Mouse (Mus musculus) CD4-positive, CD25-positive, alpha-beta regulatory T cell, adult 2 months (primary cell): ENCODE results near the gene Csf1.
"Not testable (repeated sequence)": the region's sequence is repeated elsewhere in the genome, so short reads cannot be mapped to it uniquely, and the experiment has no call there.

ENCODE experiments used
- DNase-seq: peaks from one replicate; pipeline ENCODE4 v3.0.0-alpha.2; 2012; ENCODE audit warnings: low read depth, low spot score

Csf1 gene

GRCm38 (mm10) chr3:107749446-107749845 lies 10.8 kb downstream of the Csf1 start:
- no peak for DNase-seq

DNA sequence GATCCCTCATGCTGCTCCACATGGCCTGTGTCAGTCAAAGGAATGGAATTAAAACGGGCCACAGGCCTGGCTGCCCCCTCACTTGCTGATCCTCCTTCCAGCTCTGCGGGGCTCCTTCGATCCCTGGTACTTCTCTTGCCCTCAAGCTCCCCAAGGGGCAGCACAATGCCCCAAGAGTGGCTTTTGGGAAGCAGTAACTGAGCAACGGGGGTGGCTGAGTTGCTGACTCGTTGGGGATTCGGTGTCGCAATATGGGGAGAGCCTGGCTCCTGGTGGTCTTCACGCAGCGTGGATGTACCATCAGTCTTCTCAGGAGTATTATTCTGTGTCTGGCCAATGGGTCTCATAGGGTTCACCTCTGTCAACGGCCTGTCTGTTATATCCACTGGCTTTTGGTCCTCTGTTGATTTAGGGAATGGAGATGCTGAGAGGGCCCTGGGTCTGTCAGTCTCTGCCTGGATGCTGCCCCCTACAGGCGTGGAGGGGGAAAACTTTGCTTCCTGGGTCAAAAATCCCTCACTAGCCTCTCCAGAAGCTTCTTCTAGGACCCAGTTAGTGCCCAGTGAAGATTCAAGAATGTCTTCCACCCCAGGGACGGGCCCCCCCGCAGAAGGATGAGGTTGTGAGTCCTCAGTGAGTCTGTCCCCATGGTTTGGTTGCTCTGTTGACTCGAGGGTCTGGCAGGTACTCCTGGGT lies 11.9 kb downstream of the Csf1 start:
- no peak for DNase-seq

- no peak for DNase-seq
Measured at GRCm38 (mm10) chr3:107746026-107746425, 14.2 kb downstream of the Csf1 start.

DNA sequence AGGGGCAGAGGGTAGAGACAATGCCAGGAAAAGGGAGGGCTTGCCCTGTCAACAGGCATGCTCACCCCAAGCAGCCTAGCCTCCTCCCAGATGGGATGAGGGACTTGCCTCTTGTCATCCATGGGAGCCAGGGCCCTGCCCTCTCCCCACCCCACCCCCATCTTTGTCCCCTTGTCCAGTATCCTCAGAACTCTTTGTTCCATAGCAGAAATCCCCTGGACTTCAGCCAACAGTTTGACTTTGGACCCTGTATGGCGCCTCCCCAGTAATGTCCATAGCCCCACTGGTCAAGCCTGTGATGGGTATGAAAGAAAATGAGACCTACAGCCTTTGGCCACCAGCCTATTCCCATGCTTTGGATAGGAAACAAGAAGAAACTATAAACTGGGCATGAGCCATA lies 16.6 kb downstream of the Csf1 start:
- no peak for DNase-seq

GRCm38 (mm10) chr3:107743107-107743506 lies 17.2 kb downstream of the Csf1 start:
- DNase-seq, result no peak

- DNase-seq, result no peak
Measured at GRCm38 (mm10) chr3:107742071-107742710, 18.1 kb downstream of the Csf1 start.

DNA sequence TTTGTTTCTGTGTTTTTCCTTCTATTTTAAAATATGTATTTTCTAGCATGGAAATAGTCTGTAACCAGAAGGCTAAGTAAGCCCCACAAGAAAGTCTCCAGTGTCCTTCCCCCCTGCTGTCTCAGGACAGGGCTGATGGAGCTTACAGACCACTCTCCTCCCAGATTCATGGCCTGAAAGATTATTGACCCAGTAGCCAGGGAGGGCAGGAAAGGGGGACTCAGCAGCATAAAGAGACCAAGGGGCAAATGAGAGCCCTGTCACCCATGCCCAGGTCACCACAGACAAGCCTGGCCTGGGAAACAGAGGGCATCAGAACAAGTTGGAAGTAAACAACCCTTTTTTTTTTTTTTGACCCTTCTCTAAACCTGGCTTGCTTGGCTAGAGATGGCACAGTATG lies 18.9 kb downstream of the Csf1 start:
- no peak for DNase-seq

- DNase-seq, result no peak
Measured at GRCm38 (mm10) chr3:107740578-107741207, 19.6 kb downstream of the Csf1 start.

DNA sequence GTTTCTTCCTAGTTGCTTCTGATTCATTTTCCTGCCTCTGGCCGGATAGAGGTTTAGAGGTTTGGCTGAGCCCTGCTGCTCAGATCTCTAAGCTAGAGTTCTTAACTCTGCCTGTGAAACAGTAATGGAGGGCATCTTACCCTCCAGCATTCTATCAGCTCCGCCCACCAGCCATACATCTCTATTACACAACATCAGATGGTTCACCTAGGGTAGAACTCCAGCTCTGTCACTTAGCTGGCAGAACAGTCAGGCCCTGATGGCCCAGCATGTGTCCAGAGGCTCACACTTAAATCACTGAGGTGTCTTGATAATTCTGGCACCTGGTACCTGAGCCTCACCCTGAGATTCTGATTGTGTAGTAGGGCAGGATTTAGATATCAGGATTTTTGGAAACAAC lies 20.3 kb downstream of the Csf1 start:
- no peak for DNase-seq

DNA sequence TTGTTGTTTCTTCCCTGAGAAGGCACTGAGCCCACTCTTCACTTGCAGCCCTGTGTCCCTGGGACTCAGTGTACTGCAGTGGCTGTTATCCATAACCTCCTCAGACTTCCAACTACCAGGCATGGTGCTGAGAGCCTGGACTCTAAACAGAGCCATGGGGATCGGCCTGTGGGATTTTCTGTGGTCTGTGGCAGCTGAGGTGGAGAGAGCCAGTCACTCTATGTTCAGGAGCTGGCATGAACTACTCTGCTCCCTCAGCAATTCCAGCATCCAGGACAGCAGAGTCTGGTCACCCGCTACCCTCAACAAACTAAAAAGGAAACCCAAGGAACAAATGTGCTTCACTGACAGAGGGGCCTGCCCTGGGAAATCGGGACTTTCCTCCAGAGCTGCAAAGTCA lies 20.8 kb downstream of the Csf1 start:
- DNase-seq, result no peak

- DNase-seq, result no peak
Measured at GRCm38 (mm10) chr3:107738620-107739019, 21.6 kb downstream of the Csf1 start.

DNA sequence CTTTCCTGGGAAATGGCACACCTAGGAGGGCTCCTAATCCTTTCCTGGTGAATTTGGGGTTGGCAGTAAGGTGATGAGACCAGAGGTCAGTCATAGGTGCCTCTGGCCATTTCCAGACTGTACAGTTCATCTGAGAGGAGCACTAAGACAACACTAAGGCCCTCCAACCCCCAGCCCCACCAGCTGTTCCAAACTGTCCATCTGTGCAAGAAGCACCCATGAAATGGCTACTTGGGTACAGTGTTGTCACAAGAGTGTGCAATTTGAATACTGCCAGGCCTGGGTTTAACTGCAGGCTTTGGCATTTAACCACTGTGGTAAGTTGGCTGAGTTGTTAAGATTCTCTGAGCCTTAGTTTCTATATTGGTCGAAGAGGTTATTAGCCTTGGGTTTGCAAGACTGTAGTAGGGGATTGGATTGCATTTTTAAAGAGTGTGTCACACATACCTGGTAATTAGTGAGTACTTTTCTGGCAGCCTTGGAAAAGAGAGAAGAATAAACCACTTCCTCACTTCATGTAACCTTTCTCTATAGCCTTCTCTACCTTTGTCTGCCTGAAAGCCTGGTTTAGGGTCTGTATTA lies 22.6 kb downstream of the Csf1 start:
- DNase-seq, result no peak

DNA sequence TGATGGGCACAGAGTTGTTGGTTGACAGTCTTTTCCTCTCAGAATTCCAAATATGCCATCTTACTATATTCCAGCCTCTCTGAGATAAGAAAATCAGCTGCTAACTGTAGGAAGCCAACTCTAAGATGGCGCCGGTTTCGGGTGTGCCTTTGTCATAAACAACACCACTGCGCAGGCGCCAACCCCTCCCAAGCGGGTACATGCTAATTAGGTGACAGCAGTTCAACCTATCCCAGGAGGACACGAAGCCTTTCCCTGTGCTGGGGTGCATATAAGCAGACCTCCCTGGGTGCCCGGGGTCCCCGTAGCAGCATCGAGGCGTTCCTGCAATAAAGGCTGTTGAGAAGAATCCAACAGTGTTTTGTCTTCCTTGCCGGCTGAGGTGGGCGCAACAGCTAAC lies 24.6 kb downstream of the Csf1 start:
- not testable (repeated sequence) for DNase-seq

DNA sequence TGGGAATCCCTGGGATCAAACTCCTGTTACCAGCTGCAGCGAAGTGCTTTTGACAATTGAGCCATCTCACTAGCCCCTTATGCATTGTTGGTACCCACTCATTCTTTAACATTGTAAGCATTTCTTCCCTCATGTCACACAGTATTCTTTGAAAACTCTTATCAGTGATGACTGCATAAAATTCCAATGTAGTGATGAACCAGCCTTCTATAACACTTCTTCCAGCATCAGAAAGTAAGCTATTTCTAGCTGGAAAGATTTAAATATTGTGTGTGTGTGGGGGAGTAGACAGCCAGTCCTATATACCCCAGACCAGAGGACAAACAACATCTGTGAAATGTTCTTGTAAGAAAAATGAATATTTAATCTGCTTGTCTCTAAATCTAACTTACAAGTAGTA lies 26.9 kb downstream of the Csf1 start:
- DNase-seq, result no peak

GRCm38 (mm10) chr3:107730236-107730635 lies 30.0 kb downstream of the Csf1 start:
- DNase-seq, result no peak

DNA sequence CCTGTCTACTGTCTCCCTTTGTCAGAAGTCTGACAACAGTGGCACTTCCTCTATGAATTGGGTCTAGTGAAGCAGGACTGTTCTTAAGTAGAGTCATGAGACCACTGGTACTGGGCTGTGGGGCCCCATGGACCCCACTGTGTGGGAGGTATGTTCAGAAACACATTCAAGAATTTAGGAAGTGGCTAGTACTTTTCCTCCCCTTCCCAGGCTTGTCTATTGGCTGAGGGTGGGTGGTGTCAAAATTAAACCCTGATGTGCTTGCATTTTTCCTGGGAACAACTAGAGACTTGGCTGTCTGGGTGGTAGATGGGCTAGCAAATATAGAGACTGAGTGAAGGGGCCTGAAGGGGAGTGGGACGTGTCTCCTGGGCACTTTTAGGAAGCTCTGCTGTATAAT lies 31.8 kb downstream of the Csf1 start:
- no peak for DNase-seq

DNA sequence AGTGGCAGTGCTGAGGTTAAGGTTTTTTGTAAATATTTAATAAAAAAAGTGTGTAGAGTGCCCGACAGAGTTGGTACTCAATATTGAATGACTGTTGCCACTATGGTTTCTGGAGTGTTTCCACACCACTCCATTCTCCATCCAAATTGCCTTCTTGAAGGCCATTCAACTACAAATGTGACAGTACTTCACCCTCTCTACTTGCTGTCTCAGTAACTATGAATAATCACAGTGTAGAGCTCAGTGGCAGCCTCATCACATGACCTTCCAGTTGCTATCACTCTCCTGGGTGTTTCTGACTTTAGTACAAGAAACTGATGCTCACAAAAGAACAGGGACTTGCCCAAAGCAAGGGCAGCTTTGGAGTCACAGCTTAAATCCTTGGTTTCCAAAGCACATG lies 44.3 kb downstream of the Csf1 start:
- DNase-seq, result no peak

DNA sequence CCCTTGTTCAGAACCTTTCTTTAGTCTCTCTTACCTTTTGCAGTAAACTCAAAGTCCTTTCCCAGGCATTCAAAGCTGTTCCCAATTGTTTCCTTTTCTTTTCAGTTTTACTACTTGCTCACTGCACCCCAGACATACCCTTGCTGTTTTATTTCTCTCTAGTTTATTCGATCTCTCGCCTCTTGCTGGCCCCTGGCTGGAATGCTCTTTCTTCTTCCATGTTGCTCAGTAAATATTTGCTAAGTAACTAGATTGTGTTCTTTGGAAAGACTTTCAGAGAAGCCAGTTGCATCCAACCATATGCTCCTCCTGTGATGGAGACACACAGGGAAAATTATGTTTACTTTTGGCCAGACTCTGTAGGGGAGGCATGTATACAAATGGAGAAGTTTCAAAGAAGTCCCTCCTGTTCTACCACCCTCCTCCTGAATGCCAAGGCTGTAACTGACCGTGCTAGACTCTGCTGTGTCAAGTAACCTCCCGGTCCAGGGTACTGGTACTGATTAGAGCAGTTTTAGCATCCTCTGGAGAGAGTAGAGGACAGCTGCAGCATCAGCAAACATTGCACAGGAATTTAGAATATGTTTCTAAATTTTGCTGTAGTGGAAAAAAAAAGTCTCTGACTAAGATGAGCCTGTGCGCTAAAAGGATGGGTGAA lies 45.9 kb downstream of the Csf1 start:
- no peak for DNase-seq

DNA sequence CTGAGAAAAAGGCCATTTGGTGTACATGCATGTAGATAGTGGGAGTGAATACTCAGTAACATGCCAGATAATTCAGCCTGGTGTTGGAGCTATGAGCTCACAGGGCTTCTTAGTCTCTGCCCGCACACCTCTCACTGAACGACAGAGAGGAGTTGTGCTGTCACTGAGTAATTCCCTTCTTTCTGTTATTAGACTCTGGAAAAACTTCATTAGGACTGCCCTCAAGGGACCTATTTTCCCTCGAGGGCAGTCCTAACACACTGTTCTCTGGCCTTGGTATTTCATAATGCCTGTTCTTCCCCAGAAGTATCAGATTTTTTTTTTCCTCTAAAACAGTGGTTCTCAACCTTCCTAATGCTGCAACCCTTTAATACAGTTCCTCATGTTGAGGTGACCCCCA lies 48.2 kb downstream of the Csf1 start:
- no peak for DNase-seq

DNA sequence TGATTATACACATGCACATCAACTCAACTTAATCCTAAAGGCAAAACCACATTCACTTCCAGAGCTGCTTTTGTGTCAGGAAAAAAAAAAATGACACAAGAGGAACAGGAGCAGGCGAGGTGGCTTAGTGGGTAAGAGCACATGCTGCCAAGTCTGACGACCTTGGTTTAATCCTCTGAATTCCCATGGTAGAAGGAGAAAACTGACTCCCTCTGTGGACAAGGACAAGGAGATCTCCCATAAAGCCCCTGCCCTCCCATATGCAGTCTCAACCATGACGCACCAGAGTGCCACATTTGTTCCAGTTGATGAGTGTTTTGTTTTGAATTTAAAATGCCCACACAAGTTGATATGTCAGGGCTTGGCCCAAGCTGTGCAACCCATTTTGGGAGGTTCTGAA lies 51.1 kb downstream of the Csf1 start:
- no peak for DNase-seq

GRCm38 (mm10) chr3:107707239-107707638 lies 53.0 kb downstream of the Csf1 start:
- no peak for DNase-seq

- DNase-seq, result no peak
Measured at GRCm38 (mm10) chr3:107706164-107706563, 54.1 kb downstream of the Csf1 start.
